Mouse (Mus musculus): ENCODE measurements around the gene Arih1.
"Not testable (repeated sequence)": the region's sequence is repeated elsewhere in the genome, so short reads cannot be mapped to it uniquely, and the experiment has no call there.

Gene Arih1

GRCm38 (mm10) chr9:59458997-59459510, 27.4 kb downstream of the Arih1 start:
- no peak for DNase-seq (ENCODE audit: low spot score in 2 of 2)

DNA sequence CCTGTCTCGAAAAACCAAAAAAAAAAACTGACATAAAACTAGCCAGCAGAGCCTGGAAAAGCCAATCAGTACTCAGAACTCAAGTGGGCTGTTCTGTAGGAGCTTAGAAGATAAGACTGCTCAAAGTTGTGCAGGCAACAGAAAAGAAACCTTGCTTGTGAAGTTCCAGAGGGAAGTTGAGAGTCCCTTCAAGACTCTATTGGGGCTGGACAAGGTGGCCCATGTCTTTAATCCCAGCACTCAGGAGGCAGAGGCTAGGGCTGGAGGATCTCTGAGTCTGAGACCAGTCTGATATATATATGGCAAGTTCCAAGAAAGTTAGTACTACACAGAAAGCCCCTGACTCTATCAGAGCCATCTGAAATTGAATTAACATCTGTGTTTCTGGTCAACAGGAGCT, 28.0 kb downstream of the Arih1 start:
- DNase-seq (ENCODE audit: low spot score in 2 of 2), result no peak

DNA sequence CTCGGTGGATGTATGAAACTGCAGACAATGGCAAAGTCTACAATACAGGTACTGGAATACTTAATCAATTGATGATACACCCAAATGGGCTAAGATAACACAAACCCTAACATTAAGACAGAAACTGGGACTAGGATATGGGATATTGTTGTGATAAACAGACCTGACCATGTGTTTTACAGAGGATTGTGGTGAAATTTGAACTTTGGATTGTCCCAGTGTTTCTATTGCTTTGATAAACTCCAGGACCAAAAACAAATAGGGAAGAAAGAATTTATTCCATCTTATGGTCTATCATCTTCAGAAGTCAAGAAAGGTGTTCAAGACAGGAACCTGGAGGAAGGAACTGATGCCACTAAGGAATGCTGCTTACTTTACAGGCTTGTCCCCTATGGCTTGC, 28.7 kb downstream of the Arih1 start:
- DNase-seq (ENCODE audit: low spot score in 2 of 2), result no peak

DNA sequence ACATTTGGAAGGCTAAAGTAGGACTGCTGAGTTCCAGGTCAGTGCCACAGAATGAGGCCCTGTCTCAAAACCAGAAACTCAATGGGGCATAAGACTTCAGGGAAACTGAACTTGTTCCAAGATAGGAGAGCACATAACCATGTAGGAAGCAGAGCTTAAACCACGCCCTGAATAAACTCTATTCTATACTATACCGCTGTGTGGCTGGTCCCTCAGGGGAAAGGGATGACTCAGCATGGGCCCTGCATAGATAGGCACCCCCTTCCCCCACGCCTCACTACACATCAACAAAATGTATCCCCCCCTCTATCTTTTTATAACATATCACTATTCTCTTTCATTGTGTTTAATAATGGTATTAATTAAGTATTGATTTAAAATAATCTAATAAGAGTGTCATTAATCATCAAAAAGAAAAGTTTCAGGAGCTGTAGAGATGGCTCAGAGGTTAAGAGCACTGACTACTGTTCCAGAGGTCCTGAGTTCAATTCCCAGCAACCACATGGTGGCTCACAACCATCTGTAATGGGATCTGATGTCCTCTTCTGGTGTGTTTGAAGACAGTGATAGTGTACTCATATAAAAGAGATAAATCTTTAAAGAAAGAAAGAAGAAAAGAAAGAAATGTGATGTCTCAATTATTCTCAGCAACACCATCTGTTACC, 30.9 kb downstream of the Arih1 start:
- DNase-seq (ENCODE audit: low spot score in 2 of 2), result no peak

DNA sequence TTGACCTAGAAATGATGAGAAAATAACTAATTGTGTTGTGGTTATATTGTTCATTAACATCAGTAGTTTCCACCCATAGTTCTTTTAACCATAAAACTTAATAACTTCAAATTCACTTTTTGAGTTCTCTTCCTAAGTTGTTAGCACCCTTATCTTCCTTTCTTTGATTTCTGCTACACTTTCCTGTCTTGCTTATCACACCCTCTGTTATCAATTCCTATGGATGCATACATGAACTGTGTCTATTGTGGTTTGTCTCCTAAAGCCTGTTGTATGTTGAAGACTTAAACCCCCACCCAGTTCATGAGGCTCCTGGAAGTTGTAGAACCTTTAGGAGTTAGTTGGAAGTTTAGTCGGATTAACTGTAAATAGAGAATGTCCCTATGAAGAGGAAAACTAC, 52.7 kb downstream of the Arih1 start:
- DNase-seq (ENCODE audit: low spot score in 2 of 2), result no peak

GRCm38 (mm10) chr9:59431626-59432025, 54.8 kb downstream of the Arih1 start:
- no peak for DNase-seq (ENCODE audit: low spot score in 2 of 2)

DNA sequence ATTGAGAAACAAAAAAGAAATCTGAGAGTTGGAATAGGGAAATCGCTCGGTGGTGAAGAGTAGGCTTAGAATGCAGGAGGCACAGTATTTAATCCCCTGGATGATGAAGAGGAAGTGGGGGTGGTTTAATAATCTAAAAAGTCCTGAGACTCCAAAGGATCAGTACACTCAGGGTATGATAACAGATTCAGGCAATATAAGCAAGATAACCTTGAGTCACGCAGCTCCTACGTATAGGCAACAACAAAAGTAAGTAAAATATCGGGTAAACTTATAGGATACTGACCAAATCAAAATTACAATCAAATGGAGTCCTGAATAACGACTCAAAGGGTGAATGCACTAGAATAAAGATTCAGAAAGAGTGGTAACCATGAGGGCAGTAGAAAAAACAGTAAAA, 65.9 kb downstream of the Arih1 start:
- DNase-seq (ENCODE audit: low spot score in 2 of 2), result no peak

GRCm38 (mm10) chr9:59407271-59407670, 79.1 kb downstream of the Arih1 start:
- no peak for DNase-seq (ENCODE audit: low spot score in 2 of 2)

DNA sequence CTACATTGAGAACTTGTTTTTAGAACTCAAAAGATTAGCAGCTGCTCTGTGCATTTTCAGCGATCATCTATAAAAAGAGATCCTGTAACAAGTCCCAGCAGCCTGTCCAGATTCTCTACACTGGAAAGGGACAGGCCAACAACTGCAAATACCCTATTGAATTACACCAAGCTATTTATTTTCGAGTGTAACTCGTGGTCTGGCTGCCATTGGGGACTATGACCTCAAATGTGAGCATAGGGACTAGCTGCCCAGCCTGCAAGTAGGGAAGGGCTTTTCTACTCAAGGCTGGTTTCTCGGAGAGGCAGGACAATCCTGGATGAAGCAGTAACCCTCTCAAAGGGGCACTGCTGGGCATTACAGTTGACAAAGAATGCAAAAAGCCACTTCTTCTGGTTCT, 97.3 kb downstream of the Arih1 start:
- DNase-seq (ENCODE audit: low spot score in 2 of 2), result no peak

DNA sequence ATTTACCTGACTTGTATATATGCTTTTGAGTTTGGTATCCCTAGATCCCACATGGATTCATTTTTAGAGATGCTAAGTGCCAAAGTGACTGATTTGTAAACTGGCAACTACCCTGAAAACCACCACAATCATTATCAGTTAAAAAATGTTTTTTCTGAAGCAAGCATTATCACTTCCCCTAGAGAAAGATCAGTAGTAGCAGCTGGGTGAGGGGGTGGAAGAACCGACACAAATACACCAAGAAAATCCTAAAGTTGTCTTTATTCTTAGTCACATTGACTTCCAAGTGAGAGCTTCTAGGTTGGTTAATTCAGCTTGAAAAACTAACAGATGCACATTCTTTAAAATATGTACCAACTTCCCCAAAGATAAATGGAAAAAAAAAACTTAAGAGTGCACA, 98.1 kb downstream of the Arih1 start:
- DNase-seq (ENCODE audit: low spot score in 2 of 2), result no peak

DNA sequence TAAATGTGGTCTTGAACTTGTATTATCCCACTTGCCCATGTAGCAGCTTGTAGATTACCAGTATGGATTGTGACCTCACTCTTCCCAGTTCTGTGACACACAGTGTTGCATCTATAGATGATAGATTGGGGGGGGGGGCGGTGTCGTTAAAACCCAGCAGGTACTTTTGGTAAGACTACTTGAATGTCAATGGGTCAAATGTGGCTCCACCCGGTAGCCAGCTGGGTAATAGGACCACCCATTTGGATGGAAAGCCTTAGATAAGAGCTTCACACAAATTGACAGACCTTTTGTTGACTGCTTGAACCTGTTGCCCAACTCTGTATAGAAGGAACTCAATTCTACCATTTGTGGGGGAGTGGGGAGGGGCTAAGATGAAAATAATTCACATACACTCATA, 99.0 kb downstream of the Arih1 start:
- no peak for DNase-seq (ENCODE audit: low spot score in 2 of 2)

DNA sequence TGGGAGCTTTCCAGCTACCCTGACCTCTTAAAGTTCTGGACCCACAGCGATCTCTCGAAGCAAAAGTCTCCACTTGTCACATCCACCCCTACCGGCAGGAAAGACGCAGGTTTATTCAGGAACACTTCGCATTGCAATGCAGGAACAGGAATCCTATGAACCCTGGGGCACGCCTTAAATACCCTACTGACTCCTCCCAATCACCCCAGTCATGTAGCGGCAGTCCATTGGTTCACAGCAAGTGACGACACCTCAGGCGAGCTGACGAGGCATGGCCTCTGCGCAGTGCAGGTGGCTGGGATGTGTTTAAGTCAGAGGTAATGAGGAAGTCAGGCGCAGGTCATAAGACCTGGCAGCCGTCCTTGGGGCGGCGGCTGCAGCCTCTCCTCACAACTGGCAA, 110.8 kb downstream of the Arih1 start:
- no peak for DNase-seq (ENCODE audit: low spot score in 2 of 2)

DNA sequence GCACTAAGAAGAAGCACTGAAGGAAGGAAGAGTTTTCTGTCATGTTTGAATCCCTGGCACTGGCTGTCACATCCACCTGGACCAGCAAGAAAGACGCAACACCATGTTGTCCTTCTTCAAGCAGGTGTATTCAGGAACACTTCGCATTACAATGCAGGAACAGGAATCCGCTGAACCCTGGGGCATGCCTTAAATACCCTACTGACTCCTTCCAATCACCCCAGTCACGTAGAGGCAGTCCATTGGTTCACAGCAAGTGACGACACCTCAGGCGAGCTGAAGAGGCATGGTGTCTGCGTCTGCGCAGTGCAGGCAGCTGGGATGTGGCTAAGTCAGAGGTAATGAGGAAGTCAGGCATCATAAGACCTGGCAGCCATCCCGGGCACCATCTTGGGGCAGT, 116.8 kb downstream of the Arih1 start:
- DNase-seq (ENCODE audit: low spot score in 2 of 2), result no peak

DNA sequence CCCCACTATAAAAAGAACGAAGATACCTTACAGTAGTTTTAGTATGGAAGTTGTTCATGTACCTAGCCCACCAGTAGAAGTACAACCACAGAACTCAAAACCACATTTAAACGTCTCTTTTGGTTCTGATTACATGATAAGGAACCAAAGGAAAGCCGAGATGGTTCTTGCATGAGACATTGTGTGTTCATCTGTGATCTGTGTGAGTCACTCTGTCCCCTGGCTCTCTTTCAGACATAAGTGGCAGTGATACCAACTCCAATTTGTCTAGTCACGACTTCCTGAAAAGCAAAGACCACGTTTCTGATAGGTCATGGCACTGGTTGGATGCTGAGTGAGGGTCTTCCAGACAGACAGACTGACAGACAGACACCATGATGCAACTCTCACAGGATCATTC, 117.2 kb downstream of the Arih1 start:
- DNase-seq (ENCODE audit: low spot score in 2 of 2), result no peak

DNA sequence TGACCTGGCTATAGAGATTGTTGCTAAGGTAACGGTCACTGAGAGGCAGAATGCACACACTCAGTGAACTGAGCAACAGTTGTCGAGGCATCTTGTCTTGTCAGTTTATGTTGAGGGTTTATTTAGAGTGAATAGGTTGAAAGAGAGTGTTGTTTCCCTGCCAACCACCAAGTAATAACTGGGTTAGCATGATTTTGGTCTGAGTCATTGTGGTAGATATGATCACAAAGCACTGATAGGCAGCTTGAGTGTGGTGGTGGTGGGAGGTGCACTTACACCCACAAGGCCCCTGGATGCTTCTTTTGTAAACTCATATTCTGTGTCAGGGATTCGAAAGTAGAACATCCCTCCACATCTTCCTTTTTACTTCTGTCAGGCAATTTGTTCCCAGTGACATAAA, 125.9 kb downstream of the Arih1 start:
- not testable (repeated sequence) for DNase-seq (ENCODE audit: low spot score in 2 of 2)

DNA sequence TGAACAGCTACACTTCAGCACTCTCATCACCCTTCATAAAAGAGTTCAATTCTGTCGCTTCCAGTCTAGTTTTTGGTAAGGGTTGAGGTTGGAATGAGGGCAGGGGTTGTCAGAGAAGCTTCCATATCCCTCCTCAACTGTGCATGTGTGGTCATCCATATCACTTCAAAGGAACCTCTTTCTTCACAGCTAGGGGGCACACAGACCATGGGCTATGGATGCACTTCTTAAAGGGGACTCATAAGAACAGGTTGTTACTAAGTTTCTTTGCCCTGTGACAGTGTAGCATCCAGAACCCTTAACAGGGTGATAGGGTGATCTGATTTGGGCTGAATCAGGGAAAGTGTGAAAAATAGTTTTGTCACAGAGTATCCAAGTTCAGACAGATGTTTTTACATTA, 128.4 kb downstream of the Arih1 start:
- not testable (repeated sequence) for DNase-seq (ENCODE audit: low spot score in 2 of 2)

DNA sequence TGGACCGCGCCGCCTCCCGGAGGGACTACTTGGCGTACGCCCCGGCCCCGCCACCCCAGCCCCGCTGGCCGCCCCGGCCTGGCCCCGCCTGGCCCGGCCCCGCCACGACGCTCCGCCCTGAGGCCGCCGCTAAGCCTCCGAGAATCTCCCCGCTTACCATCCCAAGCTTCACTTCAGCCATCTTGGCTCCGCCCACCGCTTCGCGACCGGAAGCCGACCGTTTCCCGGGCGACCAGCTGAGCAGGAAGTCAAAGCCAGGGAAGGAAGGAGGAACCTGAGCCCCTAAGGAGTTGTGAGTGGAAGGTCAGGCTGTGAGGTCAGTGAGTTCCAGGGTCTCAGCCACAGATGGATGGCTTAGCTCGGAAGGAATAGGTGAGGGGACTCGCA, 133.2 kb downstream of the Arih1 start, which contains the start of gene Bbs4:
Gene Bbs4 (minus strand): TSS at position 256 of the 387 bp plus-strand sequence.
- peak; percentile 89 to 90 for DNase-seq (ENCODE audit: low spot score in 2 of 2)

GRCm38 (mm10) chr9:59352586-59353252, 133.7 kb downstream of the Arih1 start:
- DNase-seq (ENCODE audit: low spot score in 2 of 2), result no peak

GRCm38 (mm10) chr9:59346176-59346575, 140.2 kb downstream of the Arih1 start:
- DNase-seq (ENCODE audit: low spot score in 2 of 2), result no peak

DNA sequence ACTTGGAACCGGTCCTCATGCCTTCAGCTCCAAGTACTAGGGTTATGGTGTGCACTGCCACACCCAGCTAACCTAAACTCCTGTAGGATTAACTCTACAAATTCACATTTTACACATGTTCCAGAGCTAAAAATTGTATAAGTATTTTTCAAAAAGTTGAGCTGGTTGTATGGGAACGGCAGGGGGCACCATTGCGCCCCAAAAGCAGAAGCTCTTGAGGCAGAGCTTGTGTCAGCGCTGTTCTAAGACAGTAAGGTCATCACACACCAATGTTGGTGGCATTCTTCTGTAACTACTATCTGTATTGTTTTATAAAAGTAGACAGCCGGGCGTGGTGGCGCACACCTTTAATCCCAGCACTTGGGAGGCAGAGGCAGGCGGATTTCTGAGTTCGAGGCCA, 146.4 kb downstream of the Arih1 start:
- no peak for DNase-seq (ENCODE audit: low spot score in 2 of 2)

- DNase-seq (ENCODE audit: low spot score in 2 of 2), result no peak
Observed at GRCm38 (mm10) chr9:59339107-59339506, 147.3 kb downstream of the Arih1 start.

DNA sequence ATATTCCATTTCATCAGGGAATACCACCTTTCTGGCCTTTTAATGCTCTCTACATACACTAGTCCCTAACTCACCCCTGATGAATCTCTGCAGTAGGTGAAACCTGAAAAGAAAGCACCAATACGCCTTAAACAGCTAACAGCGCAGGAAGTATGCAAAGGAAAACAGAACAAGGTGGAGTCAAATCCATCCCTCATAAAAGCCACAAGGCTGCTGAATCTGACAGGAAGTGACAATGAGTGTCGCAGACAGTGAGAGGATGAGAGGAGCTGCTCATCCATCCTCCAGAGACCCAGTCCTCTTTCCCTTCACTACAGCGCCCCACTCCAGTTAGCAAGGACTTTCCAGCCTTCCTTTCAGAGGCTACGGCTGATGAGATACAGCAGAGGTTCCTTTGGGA, 148.0 kb downstream of the Arih1 start:
- no peak for DNase-seq (ENCODE audit: low spot score in 2 of 2)

All from urinary bladder, adult 18-20 months (tissue).